Mouse (Mus musculus): ENCODE data around the gene Ebf1. TPM values are rescaled to one million over a fixed set of nuclear protein-coding genes. Genes with fewer than 3 reads are reported as not detected.
A peak's percentile ranks its signal among the peaks of the same experiment; 100 is the strongest.

Ebf1 gene
- polyA plus RNA-seq, 1 experiment from 2014 or later, result 77.9 TPM

DNA sequence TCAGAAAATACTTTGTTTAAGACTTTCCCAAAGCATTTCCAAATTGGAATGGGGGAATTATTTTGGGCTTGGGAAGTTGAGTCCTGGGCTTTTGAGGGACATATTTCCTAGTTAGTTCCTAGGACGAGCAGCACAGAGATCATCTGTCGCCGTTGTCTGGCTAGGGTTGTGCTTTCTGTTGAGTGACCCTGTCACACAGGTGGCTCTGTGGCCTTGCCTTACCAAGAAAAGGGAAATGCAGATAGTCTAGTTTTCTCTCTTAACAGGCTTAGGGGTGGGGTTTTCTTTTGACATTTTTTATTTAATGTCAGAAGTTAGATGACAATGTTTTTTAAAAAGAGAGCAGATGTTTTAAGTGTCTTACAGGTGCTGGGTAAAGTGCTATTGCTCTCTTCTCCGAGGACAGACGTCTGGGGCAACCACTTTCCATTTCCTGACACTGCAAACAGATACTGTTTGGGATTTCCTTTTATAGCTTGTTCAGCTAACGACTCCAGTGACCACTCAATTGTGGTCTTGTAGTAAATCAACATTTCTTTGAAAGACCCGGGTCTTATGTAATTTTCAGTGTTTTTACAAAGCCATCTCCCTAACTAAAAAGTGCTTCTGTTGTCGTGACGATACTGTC is 264.1 kb downstream of the Ebf1 start:
- 79% methylated on average over 9 of the region's 9 CpGs for WGBS
- Histone ChIP-seq H3K4me3 (no peak overlapping the region), H3K36me3 (no peaks in the 10 kb centered on the region), H3K4me1 (replicated peaks) (0 out of 2 replicates have a peak, but pooled peaks cover 2% of the 10 kb centered on the region), H3K27me3 (ENCODE audit: insufficient read depth, poor library complexity, severe bottlenecking) (no peaks in the 10 kb centered on the region), H3K27ac (no peak overlapping the region), H3K9me3 (no peaks in the 10 kb centered on the region)
- no peak for DNase-seq (ENCODE audit: low spot score)

- Histone ChIP-seq H3K27me3 (ENCODE audit: insufficient read depth, poor library complexity, severe bottlenecking) (no peaks in the 10 kb centered on the region), H3K9me3 (no peaks in the 10 kb centered on the region), H3K4me1 (replicated peaks) (peaks cover 7% of the 10 kb centered on the region; the same call in 1 of the 2 replicates), H3K4me3 (no peak overlapping the region), H3K36me3 (no peaks in the 10 kb centered on the region), H3K27ac (no peak overlapping the region)
- DNase-seq (ENCODE audit: low spot score), result no peak
- 68% methylated on average over 4 of the region's 4 CpGs for WGBS
Observed at GRCm38 (mm10) chr11:44882476-44882970, 265.4 kb downstream of the Ebf1 start.

DNA sequence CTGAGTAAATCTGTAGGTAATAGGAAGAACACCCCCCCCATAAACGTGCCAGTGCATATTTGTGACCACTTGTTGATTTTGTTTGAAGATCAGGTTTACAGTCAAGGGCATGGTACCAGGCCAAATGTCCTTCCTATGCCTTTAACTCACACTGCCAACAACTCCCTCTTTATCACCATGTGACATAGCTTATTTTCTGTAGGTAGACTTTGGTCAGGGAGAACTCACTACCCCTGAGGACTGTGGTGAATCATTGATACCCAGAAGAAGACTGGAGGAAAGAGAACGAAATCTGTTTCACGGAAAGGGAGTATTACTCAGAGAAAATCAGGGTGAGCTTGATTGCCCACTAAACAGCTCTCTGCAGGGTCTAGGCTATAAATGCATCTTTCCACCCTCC is 267.2 kb downstream of the Ebf1 start:
- H3K27me3 ChIP-seq (ENCODE audit: insufficient read depth, poor library complexity, severe bottlenecking), result no peaks in the 10 kb centered on the region
- H3K9me3 ChIP-seq, result no peaks in the 10 kb centered on the region
- no peak overlapping the region for H3K4me3 ChIP-seq
- WGBS, result 81% methylated on average over 3 of the region's 3 CpGs
- no peak for DNase-seq (ENCODE audit: low spot score)
- peaks cover 12% of the 10 kb centered on the region for H3K4me1 ChIP-seq (replicated peaks)
- H3K27ac ChIP-seq, result no peak overlapping the region
- no peaks in the 10 kb centered on the region for H3K36me3 ChIP-seq

- Histone ChIP-seq H3K27ac (no peak overlapping the region), H3K27me3 (ENCODE audit: insufficient read depth, poor library complexity, severe bottlenecking) (no peaks in the 10 kb centered on the region), H3K9me3 (no peaks in the 10 kb centered on the region), H3K4me3 (no peak overlapping the region), H3K4me1 (replicated peaks) (peaks cover 30% of the 10 kb centered on the region), H3K36me3 (no peaks in the 10 kb centered on the region)
- WGBS, result 97% methylated on average over 2 of the region's 2 CpGs
- no peak for DNase-seq (ENCODE audit: low spot score)
Observed at GRCm38 (mm10) chr11:44886897-44887296, 269.8 kb downstream of the Ebf1 start.

- no peaks in the 10 kb centered on the region for H3K36me3 ChIP-seq
- no peak overlapping the region for H3K27ac ChIP-seq
- peaks cover 33% of the 10 kb centered on the region for H3K4me1 ChIP-seq (replicated peaks)
- DNase-seq (ENCODE audit: low spot score), result no peak
- H3K9me3 ChIP-seq, result no peaks in the 10 kb centered on the region
- 85% methylated on average over 7 of the region's 7 CpGs for WGBS
- no peaks in the 10 kb centered on the region for H3K27me3 ChIP-seq (ENCODE audit: insufficient read depth, poor library complexity, severe bottlenecking)
- no peak overlapping the region for H3K4me3 ChIP-seq
Observed at GRCm38 (mm10) chr11:44887691-44888090, 270.6 kb downstream of the Ebf1 start.

DNA sequence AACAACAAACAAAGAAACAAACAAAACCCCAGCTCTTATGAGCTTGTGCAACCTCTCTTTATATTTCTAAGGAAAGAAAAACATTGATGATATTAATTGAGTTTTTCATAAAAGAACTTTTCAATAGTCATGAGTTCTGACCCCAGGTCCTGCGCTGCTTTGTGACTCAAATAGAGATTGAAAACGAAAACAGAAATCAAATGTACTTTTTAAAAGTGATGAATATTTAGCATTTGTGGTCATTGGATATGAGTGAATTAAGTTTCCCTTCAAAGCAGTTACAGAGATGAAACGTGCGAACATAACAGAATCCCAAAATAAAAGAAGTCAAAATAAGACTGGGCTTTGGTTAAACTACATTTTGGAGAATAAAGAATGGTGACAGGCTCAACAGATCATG is 271.3 kb downstream of the Ebf1 start:
- no peaks in the 10 kb centered on the region for H3K36me3 ChIP-seq
- no peaks in the 10 kb centered on the region for H3K9me3 ChIP-seq
- no peaks in the 10 kb centered on the region for H3K27me3 ChIP-seq (ENCODE audit: insufficient read depth, poor library complexity, severe bottlenecking)
- H3K27ac ChIP-seq, result no peak overlapping the region
- H3K4me1 ChIP-seq (replicated peaks), result peaks cover 40% of the 10 kb centered on the region
- no peak for DNase-seq (ENCODE audit: low spot score)
- no peak overlapping the region for H3K4me3 ChIP-seq
- WGBS, result 91% methylated on average over 4 of the region's 4 CpGs

DNA sequence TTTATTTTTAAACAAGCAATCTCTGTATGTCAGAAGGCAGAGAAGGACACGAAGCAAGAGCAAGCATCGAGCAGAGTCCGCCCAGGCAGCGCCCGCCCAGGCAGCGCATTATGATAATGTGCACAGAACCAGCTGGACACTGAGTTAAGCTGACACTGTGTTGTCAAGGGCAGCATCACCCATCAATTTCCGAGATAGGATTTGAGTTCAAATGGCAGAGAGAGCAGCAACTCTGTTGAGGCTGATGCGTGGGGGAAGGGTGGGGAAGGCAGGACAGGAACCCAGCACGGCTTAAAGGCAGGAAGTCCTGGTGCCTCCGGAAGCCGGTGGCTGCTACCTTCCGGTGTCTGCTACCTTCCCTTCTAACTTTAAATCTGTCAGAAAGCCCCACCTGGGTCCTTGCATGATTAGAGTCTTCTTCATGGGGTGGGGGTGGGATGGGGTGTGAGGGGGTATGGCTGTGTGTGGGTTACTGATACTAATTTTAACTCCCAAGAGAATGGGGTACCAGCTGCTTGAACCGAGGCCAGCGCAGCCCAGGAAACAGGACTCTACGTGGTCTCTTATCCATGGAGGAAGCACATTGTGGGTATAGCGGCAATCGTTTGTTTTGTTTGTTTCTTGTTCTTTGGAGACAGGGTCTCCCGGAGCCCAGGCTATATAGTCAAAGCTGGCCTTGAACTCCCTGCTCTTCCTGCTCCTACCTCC is 275.9 kb downstream of the Ebf1 start:
- no peaks in the 10 kb centered on the region for H3K27me3 ChIP-seq (ENCODE audit: insufficient read depth, poor library complexity, severe bottlenecking)
- peak; percentile 43 for DNase-seq (ENCODE audit: low spot score)
- no peaks in the 10 kb centered on the region for H3K9me3 ChIP-seq
- 66% methylated on average over 18 of the region's 18 CpGs for WGBS
- no peak overlapping the region; the same call in 1 of the 2 replicates for H3K4me3 ChIP-seq
- no peaks in the 10 kb centered on the region for H3K36me3 ChIP-seq
- peak overlapping the region; percentile 76 for H3K27ac ChIP-seq
- peaks cover 45% of the 10 kb centered on the region for H3K4me1 ChIP-seq (replicated peaks)

- Histone ChIP-seq H3K27ac (no peak overlapping the region), H3K27me3 (ENCODE audit: insufficient read depth, poor library complexity, severe bottlenecking) (no peaks in the 10 kb centered on the region), H3K36me3 (no peaks in the 10 kb centered on the region), H3K9me3 (no peaks in the 10 kb centered on the region), H3K4me1 (replicated peaks) (peaks cover 44% of the 10 kb centered on the region), H3K4me3 (no peak overlapping the region)
- no peak for DNase-seq (ENCODE audit: low spot score)
Observed at GRCm38 (mm10) chr11:44893986-44894385, 276.9 kb downstream of the Ebf1 start.

DNA sequence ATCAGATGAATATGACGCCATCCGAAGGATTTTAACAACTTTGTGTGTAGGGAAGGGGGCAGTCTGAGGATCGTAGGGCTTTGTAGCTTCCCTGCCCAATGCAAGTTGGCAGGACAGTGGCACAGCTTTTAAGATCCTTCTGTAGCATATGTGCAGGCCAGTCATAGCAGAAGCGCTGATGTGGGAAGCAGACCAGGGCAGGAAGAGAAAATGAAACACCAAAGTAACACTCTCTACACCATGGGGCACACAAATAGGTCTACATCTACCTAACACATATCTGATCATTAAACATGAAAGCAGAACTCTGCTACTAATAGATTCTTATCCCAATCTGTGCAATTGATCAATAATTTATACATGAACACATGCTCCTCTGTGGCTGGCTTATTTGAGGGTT is 277.7 kb downstream of the Ebf1 start:
- DNase-seq (ENCODE audit: low spot score), result no peak
- Histone ChIP-seq H3K4me1 (replicated peaks) (peaks cover 48% of the 10 kb centered on the region), H3K36me3 (no peaks in the 10 kb centered on the region), H3K4me3 (no peak overlapping the region), H3K27ac (no peak overlapping the region), H3K9me3 (no peaks in the 10 kb centered on the region), H3K27me3 (ENCODE audit: insufficient read depth, poor library complexity, severe bottlenecking) (no peaks in the 10 kb centered on the region)
- WGBS, result 92% methylated on average over 4 of the region's 4 CpGs

DNA sequence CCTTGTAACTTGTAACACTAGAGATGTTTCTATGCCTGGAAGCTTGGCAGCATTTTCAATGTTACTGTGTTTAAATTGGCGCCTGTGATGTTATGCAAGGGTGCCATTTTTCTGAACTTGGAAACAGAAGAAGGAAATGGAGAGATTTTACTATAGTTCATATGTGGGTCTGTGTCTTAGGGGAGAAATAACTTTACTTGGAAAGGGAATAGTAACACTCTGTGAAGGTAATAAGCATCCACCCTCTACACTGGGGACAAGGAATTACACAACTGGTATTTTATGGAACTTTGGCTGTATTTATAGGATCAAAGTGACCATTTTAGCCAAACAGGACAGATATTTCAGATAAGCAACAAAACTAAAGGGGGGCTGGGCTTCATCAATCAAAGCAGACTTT is 278.8 kb downstream of the Ebf1 start:
- no peak for DNase-seq (ENCODE audit: low spot score)
- Histone ChIP-seq H3K27ac (no peak overlapping the region), H3K4me1 (replicated peaks) (peaks cover 55% of the 10 kb centered on the region), H3K27me3 (ENCODE audit: insufficient read depth, poor library complexity, severe bottlenecking) (no peaks in the 10 kb centered on the region), H3K36me3 (no peaks in the 10 kb centered on the region), H3K4me3 (no peak overlapping the region), H3K9me3 (no peaks in the 10 kb centered on the region)
- 88% methylated on average over 1 of the region's 1 CpGs for WGBS

DNA sequence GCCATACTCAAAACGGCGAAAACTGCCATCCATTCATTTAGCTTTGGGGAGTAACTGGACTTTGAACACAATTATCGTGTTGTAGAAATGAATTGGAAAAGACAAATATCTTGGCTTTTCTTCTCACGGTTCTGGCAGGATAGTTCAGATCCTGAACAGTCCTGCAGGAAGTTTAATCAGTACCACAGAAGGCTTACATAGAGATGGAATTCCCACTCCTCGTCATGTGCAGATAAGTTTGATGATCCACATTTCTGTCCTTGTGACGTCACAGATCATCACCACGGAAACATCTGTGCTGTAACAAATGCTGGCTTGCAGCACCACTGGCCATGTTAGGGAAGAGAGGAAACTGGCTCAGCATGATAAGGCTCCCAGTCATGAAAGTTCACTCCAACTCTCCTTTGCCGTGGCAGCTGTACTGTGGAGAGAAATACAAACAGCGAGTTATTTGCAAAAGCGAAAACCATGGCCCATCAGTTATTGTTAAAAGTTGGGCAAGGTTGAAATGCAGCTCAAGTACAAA is 280.1 kb downstream of the Ebf1 start:
- Histone ChIP-seq H3K27ac (no peak overlapping the region), H3K36me3 (no peaks in the 10 kb centered on the region), H3K4me1 (replicated peaks) (peaks cover 55% of the 10 kb centered on the region), H3K27me3 (ENCODE audit: insufficient read depth, poor library complexity, severe bottlenecking) (no peaks in the 10 kb centered on the region), H3K4me3 (no peak overlapping the region), H3K9me3 (no peaks in the 10 kb centered on the region)
- WGBS, result 77% methylated on average over 10 of the region's 10 CpGs
- no peak for DNase-seq (ENCODE audit: low spot score)

GRCm38 (mm10) chr11:44899554-44899953 is 282.4 kb downstream of the Ebf1 start:
- no peak overlapping the region for H3K4me3 ChIP-seq
- peak overlapping the region; percentile 77; the same call in 1 of the 2 replicates for H3K27ac ChIP-seq
- no peaks in the 10 kb centered on the region for H3K36me3 ChIP-seq
- DNase-seq (ENCODE audit: low spot score), result no peak
- peaks cover 58% of the 10 kb centered on the region for H3K4me1 ChIP-seq (replicated peaks)
- H3K9me3 ChIP-seq, result no peaks in the 10 kb centered on the region
- no peaks in the 10 kb centered on the region for H3K27me3 ChIP-seq (ENCODE audit: insufficient read depth, poor library complexity, severe bottlenecking)

DNA sequence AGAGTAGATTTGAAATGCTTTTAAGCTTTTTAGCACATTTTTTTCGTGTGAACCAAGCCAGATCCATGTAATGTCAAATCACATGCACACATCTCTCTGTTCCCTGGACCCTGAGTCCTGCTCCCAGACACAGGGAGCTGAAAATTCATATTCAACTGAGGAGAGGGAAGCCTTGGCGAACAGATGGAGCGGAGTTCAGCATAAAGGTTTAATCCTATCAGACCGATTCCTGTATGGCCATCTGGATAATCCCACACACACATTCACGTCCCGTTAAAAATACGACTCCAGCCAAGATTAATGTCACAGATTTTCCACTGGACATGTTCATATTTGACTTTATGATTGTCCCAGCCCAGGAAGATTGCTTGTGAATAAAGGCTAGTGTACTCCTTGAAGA is 282.8 kb downstream of the Ebf1 start:
- Histone ChIP-seq H3K9me3 (no peaks in the 10 kb centered on the region), H3K36me3 (no peaks in the 10 kb centered on the region), H3K27ac (peak overlapping the region; percentile 77), H3K4me3 (no peak overlapping the region), H3K4me1 (replicated peaks) (peaks cover 60% of the 10 kb centered on the region), H3K27me3 (ENCODE audit: insufficient read depth, poor library complexity, severe bottlenecking) (no peaks in the 10 kb centered on the region)
- no peak for DNase-seq (ENCODE audit: low spot score)
- 67% methylated on average over 7 of the region's 7 CpGs for WGBS

Data from hindbrain, embryonic 10.5 days (tissue).